ENCODE assay signal across 13 mouse cellular contexts in genomic region chr14:8549108-8549507, GRCm38 (mm10).
"Had no signal": no experiment of that assay in that cellular context is flagged by ENCODE, and none has a peak within 500 bp of the region (broad histone marks: within the 10 kb centered on the region; RNA-seq: fewer than 3 reads in every experiment).

No protein-coding gene starts in this region.

- DNase-seq: gastrocnemius, postnatal 14 days; gastrocnemius, postnatal 36 days; heart, adult 11 months; heart, adult 2 months; heart, postnatal 14 days; heart, postnatal 36 days; kidney, adult 2 months; kidney, adult 9 months; kidney, postnatal 14 days; kidney, postnatal 36 days; layer of hippocampus, adult 9-11 months; layer of hippocampus, postnatal 36 days; left cerebral cortex, postnatal 4 days had no signal
